Mouse (Mus musculus): Measurements from ENCODE around the gene Arl5a. TPM values are rescaled to one million over a fixed set of nuclear protein-coding genes. Genes with fewer than 3 reads are reported as not detected.

The Arl5a gene
- 54.3 and 57.0 TPM in 2 replicates for polyA plus RNA-seq (2014; fragmentation: Nextera tagmentation; extraction: Ambion mirVana)

DNA sequence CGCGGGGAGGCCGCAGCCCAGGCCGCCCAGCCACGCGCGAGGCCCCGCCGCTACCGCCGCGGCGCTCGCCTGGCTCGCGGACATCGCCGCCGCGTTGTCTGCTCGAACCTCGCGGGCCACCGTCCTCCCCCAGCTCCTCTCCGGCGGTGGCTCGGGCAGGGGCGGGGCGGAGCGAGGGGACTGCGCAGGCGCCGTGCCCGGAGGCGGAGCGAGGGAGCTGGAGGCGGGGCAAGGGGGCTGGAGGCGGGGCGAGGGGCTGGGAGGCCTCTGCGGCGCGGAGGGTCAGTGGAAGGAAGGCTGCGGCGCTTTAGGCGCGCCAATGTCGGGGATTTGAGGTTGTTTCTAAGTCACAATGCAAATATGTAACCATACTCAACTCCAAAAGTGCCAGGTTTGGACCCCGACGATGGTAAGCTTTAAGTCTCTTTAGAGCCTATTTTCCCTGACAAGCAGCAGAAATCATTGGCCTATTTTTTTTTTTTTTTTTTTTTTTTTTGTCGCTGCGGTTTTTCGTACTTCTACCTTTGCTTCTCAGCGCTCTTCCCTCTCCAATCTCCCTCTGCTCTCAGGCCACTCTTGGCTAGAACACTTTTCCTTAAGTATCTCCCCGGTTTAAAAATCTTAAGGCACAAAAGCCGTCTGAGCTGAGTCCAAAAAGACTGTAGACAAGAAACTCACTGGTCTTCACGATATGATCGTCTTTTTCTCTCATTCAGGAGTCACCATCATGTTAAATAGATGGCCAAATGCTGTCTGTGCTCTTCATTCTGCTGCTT, at the start of gene Arl5a:
Arl5a (minus strand) TSS at position 155 of the 776 bp plus-strand sequence.
- no peaks in the 10 kb centered on the region for H3K36me3 ChIP-seq (ENCODE audit: control insufficient read depth, insufficient read depth, low read length)
- DNase-seq (ENCODE audit: low spot score), result peak; percentile 98
- peak within 1 kb of the TSS; percentile 83 for H3K27ac ChIP-seq (ENCODE audit: low read depth)
- no peaks in the 10 kb centered on the region for H3K27me3 ChIP-seq (replicated peaks; ENCODE audit: control insufficient read depth, insufficient read depth, low read length)
- H3K9me3 ChIP-seq (ENCODE audit: control insufficient read depth, low read length), result no peaks in the 10 kb centered on the region
- H3K4me3 ChIP-seq (ENCODE audit: low read depth, low read length), result peak within 1 kb of the TSS; percentile 89
- ATAC-seq (replicated peaks; ENCODE audit: low FRiP score, low TSS enrichment, low read depth), result peak; percentile 95
- peaks cover 26% of the 10 kb centered on the region for H3K4me1 ChIP-seq (replicated peaks; ENCODE audit: control insufficient read depth, insufficient read depth, low read length)
- peak within 1 kb of the TSS; percentile 93 for H3K9ac ChIP-seq (ENCODE audit: low read length)
- peak within 1 kb of the TSS; percentile 78 for H3K4me2 ChIP-seq (ENCODE audit: low read length)
- under 1% methylated on average over 56 of the region's 57 CpGs for WGBS

DNA sequence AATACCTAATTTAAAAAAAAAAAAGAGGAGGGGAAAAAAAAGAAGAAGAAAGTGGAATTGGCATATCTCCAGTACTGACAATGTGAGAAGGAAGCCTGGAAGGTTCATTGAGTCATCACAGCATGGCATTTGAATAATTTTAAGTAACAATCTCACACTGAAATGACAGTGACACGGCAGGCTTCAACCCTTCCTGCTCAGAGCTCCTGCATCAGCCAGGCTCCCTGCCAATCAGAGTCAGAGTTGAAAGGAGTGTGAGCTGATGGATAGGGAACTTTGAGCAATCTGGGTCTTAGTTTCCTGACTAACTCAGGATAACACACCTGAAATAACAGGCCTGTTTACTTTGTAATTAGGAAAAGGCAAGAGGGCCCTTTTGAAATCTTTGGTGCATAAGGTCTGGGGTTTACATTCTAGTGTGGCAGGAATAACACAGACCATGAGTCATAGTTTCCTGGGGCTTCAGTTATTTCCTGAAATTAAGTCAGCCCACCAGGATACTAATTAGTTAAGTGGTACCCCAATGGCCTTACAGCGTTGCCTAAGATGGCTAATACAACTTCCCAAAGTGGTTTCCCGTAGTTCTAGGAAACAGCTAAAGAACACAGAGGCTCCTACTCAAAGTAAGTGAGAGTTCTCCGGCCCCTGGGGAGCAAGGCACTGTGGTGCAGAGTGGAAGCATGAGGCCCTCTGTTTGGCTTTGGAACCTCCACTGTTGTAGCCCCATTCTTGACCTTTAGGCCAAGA, 47.0 kb upstream of the Arl5a start:
- H3K27me3 ChIP-seq (replicated peaks; ENCODE audit: control insufficient read depth, insufficient read depth, low read length), result no peaks in the 10 kb centered on the region
- no peak overlapping the region for H3K4me2 ChIP-seq (ENCODE audit: low read length)
- H3K9me3 ChIP-seq (ENCODE audit: control insufficient read depth, low read length), result no peaks in the 10 kb centered on the region
- ATAC-seq (replicated peaks; ENCODE audit: low FRiP score, low TSS enrichment, low read depth), result no peak
- H3K4me3 ChIP-seq (ENCODE audit: low read depth, low read length), result no peak overlapping the region
- DNase-seq (ENCODE audit: low spot score), result no peak
- no peaks in the 10 kb centered on the region; the same call in 1 of the 2 replicates for H3K4me1 ChIP-seq (replicated peaks; ENCODE audit: control insufficient read depth, insufficient read depth, low read length)
- 40% methylated on average over 4 of the region's 4 CpGs for WGBS
- H3K36me3 ChIP-seq (ENCODE audit: control insufficient read depth, insufficient read depth, low read length), result no peaks in the 10 kb centered on the region
- H3K9ac ChIP-seq (ENCODE audit: low read length), result no peak overlapping the region
- H3K27ac ChIP-seq (ENCODE audit: low read depth), result no peak overlapping the region

DNA sequence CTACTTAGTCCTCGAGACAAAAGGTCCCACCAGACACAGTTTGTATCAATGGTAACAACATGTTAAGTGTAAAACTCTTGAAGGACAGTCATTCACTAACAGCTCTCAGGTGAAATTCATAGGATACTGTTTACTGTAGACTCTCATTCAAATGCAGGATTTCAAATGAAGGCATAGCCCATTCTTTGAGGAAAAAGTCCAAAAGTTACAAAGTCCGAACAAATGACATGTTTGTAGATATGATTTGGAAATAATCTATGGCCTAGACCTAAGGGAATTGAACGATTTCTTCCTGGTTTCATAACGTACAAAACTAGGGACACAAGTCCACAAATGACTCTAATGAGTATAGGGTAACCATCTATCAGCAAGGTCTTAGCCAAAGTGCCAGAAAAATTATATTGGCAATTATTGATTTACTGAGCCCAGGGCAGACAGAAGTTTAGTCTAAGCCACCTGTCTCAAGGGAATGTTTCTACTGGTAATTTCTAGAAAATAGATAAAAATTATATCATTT, 45.4 kb upstream of the Arl5a start:
- 87% methylated on average over 4 of the region's 4 CpGs for WGBS
- Histone ChIP-seq H3K27ac (ENCODE audit: low read depth) (no peak overlapping the region), H3K4me3 (ENCODE audit: low read depth, low read length) (no peak overlapping the region), H3K27me3 (replicated peaks; ENCODE audit: control insufficient read depth, insufficient read depth, low read length) (no peaks in the 10 kb centered on the region), H3K36me3 (ENCODE audit: control insufficient read depth, insufficient read depth, low read length) (no peaks in the 10 kb centered on the region), H3K9ac (ENCODE audit: low read length) (no peak overlapping the region), H3K4me2 (ENCODE audit: low read length) (no peak overlapping the region), H3K9me3 (ENCODE audit: control insufficient read depth, low read length) (no peaks in the 10 kb centered on the region), H3K4me1 (replicated peaks; ENCODE audit: control insufficient read depth, insufficient read depth, low read length) (no peaks in the 10 kb centered on the region; the same call in 1 of the 2 replicates)
- DNase-seq (ENCODE audit: low spot score), result no peak
- no peak for ATAC-seq (replicated peaks; ENCODE audit: low FRiP score, low TSS enrichment, low read depth)

DNA sequence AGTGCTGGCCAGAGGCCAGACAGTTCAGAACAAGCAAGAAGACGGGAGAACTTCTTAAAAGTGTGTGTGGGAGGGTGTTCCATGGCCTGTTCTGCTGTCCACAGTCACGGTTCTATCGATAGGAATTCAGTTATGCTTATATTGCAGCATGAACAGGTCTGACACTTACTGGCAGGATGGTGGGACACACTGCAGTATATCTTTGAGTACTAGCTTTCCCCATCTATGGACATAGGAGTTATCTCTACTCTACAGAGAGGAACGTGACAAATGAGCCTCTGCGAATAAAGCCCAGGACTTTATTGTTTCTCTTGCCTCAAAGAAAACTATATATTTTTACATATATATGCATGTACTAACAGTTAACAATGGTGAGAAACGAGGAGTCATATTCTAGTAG, 42.9 kb upstream of the Arl5a start:
- Histone ChIP-seq H3K4me3 (ENCODE audit: low read depth, low read length) (no peak overlapping the region), H3K27ac (ENCODE audit: low read depth) (no peak overlapping the region), H3K36me3 (ENCODE audit: control insufficient read depth, insufficient read depth, low read length) (no peaks in the 10 kb centered on the region), H3K9ac (ENCODE audit: low read length) (no peak overlapping the region), H3K4me1 (replicated peaks; ENCODE audit: control insufficient read depth, insufficient read depth, low read length) (no peaks in the 10 kb centered on the region), H3K4me2 (ENCODE audit: low read length) (no peak overlapping the region), H3K27me3 (replicated peaks; ENCODE audit: control insufficient read depth, insufficient read depth, low read length) (no peaks in the 10 kb centered on the region), H3K9me3 (ENCODE audit: control insufficient read depth, low read length) (no peaks in the 10 kb centered on the region)
- ATAC-seq (replicated peaks; ENCODE audit: low FRiP score, low TSS enrichment, low read depth) (no peak), DNase-seq (ENCODE audit: low spot score) (no peak)
- WGBS, result 71% methylated on average over 6 of the region's 6 CpGs

DNA sequence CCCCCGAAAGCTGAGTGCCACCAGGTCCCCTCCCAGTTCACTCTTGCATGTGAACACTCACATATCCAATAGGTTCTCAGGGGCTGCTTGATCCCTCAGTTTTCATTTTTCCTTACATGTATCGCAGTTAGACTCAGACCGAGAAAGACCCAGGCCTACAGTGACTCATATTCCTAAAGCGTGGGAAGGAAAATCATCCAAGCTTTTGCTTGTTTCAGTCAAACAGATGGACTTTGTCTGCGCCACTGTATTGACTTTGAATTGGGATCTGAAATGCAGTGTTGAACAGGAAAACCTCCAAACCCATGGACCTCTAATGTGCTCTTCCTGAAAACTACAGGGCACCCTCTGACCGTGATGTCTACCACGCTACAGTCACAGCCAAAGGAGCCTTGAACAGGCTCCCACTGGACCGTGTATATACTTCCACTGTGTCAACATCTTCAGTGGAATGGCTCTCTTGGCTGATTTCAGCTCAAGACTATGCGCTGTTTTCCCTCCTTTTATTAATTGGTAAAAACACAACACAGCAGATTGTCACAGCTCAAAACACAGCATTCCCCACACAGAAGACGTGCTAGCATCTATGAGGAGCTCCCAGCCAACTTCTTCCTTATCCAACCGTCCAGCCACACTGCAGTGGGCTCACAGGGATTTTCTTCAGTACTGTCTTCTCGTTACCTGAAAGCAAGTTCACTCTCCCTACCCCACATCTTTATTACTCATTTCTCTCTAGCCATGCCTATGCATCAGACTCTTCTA, 36.7 kb upstream of the Arl5a start:
- H3K4me1 ChIP-seq (replicated peaks; ENCODE audit: control insufficient read depth, insufficient read depth, low read length), result no peaks in the 10 kb centered on the region
- ATAC-seq (replicated peaks; ENCODE audit: low FRiP score, low TSS enrichment, low read depth), result no peak
- H3K27ac ChIP-seq (ENCODE audit: low read depth), result no peak overlapping the region
- H3K4me3 ChIP-seq (ENCODE audit: low read depth, low read length), result no peak overlapping the region
- DNase-seq (ENCODE audit: low spot score), result no peak
- no peaks in the 10 kb centered on the region for H3K27me3 ChIP-seq (replicated peaks; ENCODE audit: control insufficient read depth, insufficient read depth, low read length)
- 86% methylated on average over 12 of the region's 12 CpGs for WGBS
- no peaks in the 10 kb centered on the region for H3K36me3 ChIP-seq (ENCODE audit: control insufficient read depth, insufficient read depth, low read length)
- no peak overlapping the region for H3K9ac ChIP-seq (ENCODE audit: low read length)
- H3K4me2 ChIP-seq (ENCODE audit: low read length), result no peak overlapping the region
- H3K9me3 ChIP-seq (ENCODE audit: control insufficient read depth, low read length), result no peaks in the 10 kb centered on the region

DNA sequence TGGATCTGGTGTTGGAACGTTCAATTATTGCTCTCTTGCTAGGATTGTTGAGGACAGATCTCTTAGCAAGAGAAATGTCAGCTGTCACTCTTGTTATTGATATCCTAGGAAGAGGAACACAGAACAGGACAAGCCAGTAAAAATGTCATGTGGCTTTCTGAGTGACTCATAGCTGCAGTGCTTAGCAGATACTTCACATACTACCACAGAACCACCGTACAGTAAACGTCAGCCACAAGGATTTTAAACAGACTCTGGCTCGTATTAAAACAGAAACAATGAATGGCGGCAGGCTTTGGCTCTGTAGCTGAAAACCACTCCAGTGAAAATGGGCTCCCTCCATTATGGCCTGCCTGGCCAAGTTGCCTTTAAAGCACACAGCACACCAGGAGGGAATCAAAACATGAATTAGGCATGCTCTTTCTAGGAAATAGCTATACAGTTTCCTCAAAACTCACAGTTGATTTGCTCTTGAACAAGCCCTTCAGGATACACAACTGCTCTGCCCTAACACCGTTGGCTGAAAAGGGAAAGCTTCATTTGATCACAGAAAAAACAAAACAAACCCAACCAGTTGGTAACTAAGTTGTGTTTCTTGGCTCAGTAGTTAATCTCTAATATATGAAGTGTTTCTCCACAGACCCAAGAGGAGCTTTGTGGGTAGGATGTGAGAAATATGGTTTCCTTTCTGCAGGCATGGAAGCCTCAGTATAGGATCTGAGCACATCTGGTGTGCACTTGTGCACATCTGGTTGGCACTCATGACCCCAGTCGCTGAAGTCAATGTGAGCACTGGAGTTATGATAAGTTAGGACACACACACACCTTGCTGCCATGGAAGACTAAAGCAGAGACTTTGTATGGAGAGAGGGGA, 31.1 kb upstream of the Arl5a start:
- WGBS, result 54% methylated on average over 7 of the region's 7 CpGs
- DNase-seq (ENCODE audit: low spot score), result no peak
- no peak overlapping the region for H3K4me3 ChIP-seq (ENCODE audit: low read depth, low read length)
- H3K4me2 ChIP-seq (ENCODE audit: low read length), result no peak overlapping the region
- no peak overlapping the region for H3K27ac ChIP-seq (ENCODE audit: low read depth)
- H3K9ac ChIP-seq (ENCODE audit: low read length), result no peak overlapping the region
- no peaks in the 10 kb centered on the region for H3K9me3 ChIP-seq (ENCODE audit: control insufficient read depth, low read length)
- no peaks in the 10 kb centered on the region for H3K36me3 ChIP-seq (ENCODE audit: control insufficient read depth, insufficient read depth, low read length)
- no peaks in the 10 kb centered on the region for H3K27me3 ChIP-seq (replicated peaks; ENCODE audit: control insufficient read depth, insufficient read depth, low read length)
- no peaks in the 10 kb centered on the region for H3K4me1 ChIP-seq (replicated peaks; ENCODE audit: control insufficient read depth, insufficient read depth, low read length)
- no peak for ATAC-seq (replicated peaks; ENCODE audit: low FRiP score, low TSS enrichment, low read depth)

DNA sequence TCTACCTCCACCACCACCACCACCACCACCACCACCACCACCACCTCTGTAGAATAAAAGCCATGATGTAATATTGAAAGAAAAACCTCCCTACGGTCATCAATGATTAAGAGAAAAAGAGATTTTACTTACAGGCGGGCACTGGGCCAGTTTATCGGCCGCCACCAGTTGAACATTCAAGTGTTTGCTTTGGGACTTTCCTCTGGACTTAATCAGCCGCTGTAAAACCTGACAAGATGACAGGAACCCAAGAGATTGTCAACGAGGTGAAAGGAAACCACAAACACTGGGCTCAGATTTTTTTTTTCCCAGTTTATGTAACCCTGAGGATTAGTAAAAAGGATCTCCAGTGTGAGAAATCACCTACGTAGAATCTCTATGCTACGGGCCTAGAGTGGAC, 25.1 kb upstream of the Arl5a start:
- H3K36me3 ChIP-seq (ENCODE audit: control insufficient read depth, insufficient read depth, low read length), result no peaks in the 10 kb centered on the region
- H3K9ac ChIP-seq (ENCODE audit: low read length), result no peak overlapping the region
- ATAC-seq (replicated peaks; ENCODE audit: low FRiP score, low TSS enrichment, low read depth) (no peak), DNase-seq (ENCODE audit: low spot score) (no peak)
- H3K27ac ChIP-seq (ENCODE audit: low read depth), result no peak overlapping the region
- no peak overlapping the region for H3K4me2 ChIP-seq (ENCODE audit: low read length)
- H3K9me3 ChIP-seq (ENCODE audit: control insufficient read depth, low read length), result no peaks in the 10 kb centered on the region
- H3K4me1 ChIP-seq (replicated peaks; ENCODE audit: control insufficient read depth, insufficient read depth, low read length), result no peaks in the 10 kb centered on the region
- no peak overlapping the region for H3K4me3 ChIP-seq (ENCODE audit: low read depth, low read length)
- no peaks in the 10 kb centered on the region for H3K27me3 ChIP-seq (replicated peaks; ENCODE audit: control insufficient read depth, insufficient read depth, low read length)
- 67% methylated on average over 8 of the region's 8 CpGs for WGBS

DNA sequence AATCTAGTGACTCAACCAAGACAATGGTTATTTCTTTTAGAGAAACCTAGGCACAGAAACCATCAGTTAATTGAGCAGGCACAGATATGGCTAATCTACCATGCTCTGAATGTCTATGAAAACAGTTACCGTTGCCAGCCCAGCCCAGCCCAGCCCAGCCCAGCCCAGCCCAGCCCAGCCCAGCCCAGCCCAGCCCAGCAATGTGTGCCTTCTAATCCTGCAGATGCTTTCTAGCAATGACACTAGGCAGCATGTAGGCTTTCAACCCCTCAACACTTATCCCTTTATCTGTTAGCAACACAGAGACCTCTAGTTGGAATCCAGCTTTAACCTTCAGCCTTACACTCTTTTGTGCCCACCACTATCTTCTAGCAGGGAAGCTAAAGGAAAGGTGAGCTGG, 24.2 kb upstream of the Arl5a start:
- Histone ChIP-seq H3K4me3 (ENCODE audit: low read depth, low read length) (no peak overlapping the region), H3K27me3 (replicated peaks; ENCODE audit: control insufficient read depth, insufficient read depth, low read length) (no peaks in the 10 kb centered on the region), H3K9me3 (ENCODE audit: control insufficient read depth, low read length) (no peaks in the 10 kb centered on the region), H3K27ac (ENCODE audit: low read depth) (no peak overlapping the region), H3K9ac (ENCODE audit: low read length) (no peak overlapping the region), H3K36me3 (ENCODE audit: control insufficient read depth, insufficient read depth, low read length) (no peaks in the 10 kb centered on the region), H3K4me2 (ENCODE audit: low read length) (no peak overlapping the region), H3K4me1 (replicated peaks; ENCODE audit: control insufficient read depth, insufficient read depth, low read length) (no peaks in the 10 kb centered on the region)
- no peak for ATAC-seq (replicated peaks; ENCODE audit: low FRiP score, low TSS enrichment, low read depth)
- DNase-seq (ENCODE audit: low spot score), result no peak
- 35% methylated on average over 1 of the region's 1 CpGs for WGBS

Data from intestine, embryonic 14.5 days (tissue).